Mouse (Mus musculus) left cerebral cortex, adult 6 months (tissue): ENCODE measurements around the gene Elob. TPM values are rescaled to one million over a fixed set of nuclear protein-coding genes. Genes with fewer than 3 reads are reported as not detected.

Experiments used
- long read RNA-seq, 2 experiments: library from polyadenylated mRNA; unstranded; transcript quantifications; one replicate each; pipeline ENCODE4 v2.0.0; 2019 to 2020
- polyA plus RNA-seq: library from polyadenylated mRNA; unstranded; fragments of <200 nt; fragmentation: Nextera tagmentation; gene quantifications from 2 replicates; pipeline ENCODE4 v1.2.3, GENCODE M21; 2021

The Elob gene
- 1,419 and 1,447 TPM in 2 replicates for polyA plus RNA-seq
- long read RNA-seq, experiment 1, transcript Elob-202 (3 exons, 581 nt): minor isoform, 13 of 119 reads
- long read RNA-seq, experiment 1, transcript Elob-201 (4 exons, 537 nt): major isoform, 101 of 119 reads
- long read RNA-seq, experiment 1, partial matches to known transcripts: 2 of 119 reads
- long read RNA-seq, experiment 1, other reads (novel, unspliced or antisense): 0 of 119 reads
- long read RNA-seq, experiment 2, transcript Elob-204 (4 exons, 414 nt): minor isoform, 21 of 859 reads
- long read RNA-seq, experiment 2, transcript Elob-202 (3 exons, 581 nt): minor isoform, 143 of 859 reads
- long read RNA-seq, experiment 2, transcript Elob-201 (4 exons, 537 nt): major isoform, 689 of 859 reads
- long read RNA-seq, experiment 2, partial matches to known transcripts: 2 of 859 reads
- long read RNA-seq, experiment 2, other reads (novel, unspliced or antisense): 0 of 859 reads

DNA sequence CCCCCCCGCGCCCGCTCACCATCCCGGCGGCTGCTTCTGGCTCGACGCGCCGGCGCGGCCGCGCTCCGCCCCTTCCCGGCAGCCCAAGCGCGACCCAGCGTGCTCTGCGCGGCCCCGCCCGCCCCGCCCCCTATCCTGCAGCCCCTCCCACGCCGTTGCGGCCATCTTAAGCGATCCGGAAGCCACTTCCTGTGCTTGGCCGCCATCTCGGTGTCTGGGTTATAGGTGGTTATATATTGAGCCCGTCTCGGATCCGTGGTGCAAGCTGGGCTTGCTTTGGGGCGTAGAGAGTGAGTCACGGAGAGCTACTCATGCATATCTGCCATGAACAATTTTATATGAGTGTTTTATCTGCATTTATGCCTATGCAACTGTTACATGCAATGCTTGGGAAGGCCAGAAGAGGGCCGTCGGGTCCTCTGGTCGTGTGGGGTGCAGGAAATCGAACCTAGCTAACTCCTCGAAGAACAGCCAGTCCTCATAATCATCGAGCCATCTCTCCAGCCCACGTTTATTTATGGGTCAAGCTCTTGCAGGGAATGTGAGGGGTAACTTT lies at the start of gene Elob:
Gene Elob (minus strand): TSS at position 73 of the 556 bp plus-strand sequence.

DNA sequence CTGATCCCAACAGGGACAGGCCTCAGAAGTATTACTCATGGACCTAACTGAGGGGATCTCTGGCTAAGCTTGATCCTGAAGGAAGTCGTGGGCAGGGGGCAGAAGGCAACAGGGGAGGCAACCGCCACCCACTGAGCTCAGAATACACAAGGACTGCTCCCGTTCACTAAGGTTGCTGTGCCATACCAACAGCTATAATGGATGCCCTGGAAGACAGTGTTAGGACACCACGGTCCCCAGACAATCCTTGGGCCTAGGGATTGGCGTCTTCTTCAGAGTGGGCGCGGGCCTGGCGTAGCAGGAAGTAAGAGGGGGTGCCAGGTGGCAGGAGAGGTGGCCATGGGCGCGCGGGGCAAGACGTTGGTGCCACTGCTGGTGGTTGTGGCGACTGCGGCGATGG lies 38.8 kb upstream of the Elob start, which contains the start of gene Prss21:
Gene Prss21 (plus strand): TSS at position 301 of the 400 bp plus-strand sequence.

DNA sequence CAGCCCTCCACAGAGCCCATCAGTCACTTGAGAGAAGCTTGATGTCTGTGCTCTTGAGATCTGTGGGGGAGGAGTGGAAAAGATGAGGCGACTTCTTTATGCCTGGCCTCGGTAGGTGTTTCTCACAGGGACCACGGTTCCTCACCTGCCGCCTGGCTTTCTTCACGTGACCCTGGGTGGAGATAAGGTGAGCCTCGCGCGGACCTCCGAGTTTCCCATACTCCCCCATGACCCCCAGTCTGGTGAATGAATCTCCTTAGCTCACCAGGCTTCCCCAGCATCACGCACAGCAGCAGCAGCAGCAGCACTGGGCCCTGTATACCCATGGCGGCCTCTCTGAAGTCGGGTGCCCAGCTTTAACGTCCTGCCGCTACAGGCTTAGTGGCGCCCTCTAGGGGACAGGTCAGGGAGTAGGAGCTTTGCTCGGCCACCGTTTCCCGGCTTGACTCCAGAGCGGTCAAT lies 14.9 kb upstream of the Elob start, which contains the start of the genes Prss32 and Prss41:
Gene Prss32 (plus strand): TSS at position 44 of the 462 bp plus-strand sequence.
Gene Prss41 (minus strand): TSS at position 361 of the 462 bp plus-strand sequence.

DNA sequence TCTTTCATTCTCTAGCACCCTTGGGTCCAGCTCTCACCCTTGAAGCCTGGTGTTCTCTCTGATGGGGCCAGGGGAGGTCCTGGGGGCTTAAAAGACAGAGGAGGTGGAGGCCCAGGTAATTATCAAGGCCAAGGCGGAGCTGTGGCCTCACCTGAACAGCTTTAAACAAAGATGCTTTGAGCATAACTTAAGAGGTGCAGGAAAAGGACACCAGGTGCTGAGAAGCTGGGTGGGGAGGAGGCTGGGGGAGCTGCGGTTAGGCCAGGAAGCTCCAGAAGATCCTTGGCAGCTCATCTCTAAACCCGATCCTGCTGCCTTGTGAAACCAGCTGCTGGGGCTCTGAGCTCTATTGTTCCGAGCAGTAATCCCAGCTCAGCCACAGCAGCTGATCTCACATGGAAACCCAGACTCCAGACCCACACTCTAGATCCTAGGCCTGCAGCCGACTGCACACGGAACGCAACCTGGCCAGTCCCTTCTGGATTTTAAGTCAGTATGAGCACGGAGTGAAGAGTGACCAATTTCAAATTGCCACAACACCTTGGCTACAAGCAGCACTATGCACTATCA lies 7.2 kb upstream of the Elob start, which contains the start of gene Prss33:
Gene Prss33 (minus strand): TSS at position 51 of the 570 bp plus-strand sequence.

DNA sequence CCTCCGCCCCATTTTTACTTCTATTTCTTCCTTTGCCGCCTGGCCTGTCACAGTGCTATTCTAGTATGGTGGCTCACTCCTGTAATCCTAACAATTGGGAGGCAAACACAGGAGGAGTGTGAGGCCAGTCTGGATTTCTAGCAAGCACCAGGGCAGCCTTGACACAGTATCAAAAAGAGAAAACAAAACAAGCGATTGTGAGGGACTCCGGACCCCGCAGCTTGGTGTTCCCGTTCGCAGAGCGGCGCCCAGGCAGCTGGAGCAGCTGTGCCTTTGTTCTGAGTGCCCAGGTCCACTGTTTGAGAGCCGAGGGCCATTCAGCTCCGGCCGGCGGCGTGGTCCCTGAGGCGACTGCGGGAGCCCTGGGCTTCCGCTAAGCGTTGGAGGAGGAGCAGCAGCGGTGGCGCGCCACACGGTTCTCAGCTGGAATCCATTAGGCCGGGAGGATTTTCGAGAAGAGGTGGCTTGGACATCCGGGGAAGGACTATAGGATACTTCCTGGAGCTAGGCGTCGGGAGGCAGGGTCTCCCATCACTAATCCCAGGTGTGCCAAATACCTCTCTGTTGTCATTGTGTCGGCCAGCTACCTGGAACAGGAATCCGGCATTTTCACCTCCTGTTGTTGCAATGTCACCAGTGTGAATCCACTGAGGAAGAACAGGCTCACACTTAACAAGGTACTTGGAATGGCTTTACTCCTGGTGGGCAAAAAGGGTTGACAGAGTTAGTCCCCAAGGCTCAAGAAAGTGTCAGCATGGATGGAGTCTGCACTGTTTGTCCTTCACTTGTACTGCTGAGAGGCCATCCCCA lies 38.5 kb downstream of the Elob start, which contains the start of gene Srrm2:
Gene Srrm2 (plus strand): TSS at position 264 of the 810 bp plus-strand sequence.

DNA sequence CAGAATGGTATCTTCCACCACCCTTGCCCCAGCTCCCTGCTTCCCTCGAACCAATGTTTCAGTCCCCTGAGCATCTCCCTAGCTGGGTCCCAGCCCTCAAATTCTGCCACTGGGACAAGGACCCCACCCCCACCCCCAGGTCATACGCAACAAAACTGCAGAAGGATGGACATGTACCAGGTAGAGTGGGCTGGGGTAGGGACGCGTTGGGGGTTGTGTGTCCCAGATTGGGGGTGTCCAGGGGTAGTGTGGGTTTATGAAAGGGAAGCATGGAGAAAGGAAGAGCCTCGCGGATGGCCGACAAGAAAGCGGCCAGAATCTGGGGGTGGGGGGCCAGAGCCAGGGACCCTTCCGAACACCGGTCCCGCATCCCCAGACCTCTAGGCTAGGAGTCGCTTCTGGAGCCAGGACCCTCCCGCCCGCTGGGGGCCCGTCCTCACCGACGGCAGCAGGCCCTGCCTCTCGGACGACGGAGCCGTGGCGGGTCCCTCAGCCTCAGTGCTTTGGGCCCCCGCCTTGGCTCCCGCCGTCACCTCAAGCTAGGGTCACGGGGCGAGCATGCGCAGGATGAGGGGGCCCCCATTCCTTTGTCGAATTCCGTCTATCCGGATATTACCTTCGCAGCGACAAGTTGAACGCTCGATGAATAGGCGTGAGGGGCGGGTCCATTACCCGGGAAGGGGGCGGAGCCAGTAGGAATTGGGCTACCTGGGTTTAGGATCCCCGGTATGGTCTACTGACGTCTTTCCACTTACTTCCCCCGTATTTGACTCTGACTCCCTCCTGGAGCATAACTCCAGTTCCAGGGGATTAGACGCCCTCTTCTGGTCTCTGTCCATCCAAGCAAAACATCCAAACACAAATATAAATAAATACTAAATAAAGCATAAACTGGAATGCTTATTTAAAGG lies 43.1 kb downstream of the Elob start, which contains the start of gene Flywch2:
Gene Flywch2 (minus strand): TSS at position 521 of the 911 bp plus-strand sequence.

Other genes with a start within 250 kb of the Elob start
- gene Zfp13, start 229.6 kb downstream of the Elob start, polyA plus RNA-seq: 14.4 TPM in 2 replicates
- gene Zscan10, start 228.3 kb downstream of the Elob start, polyA plus RNA-seq: 0.06 TPM in 1 of 2 replicates, not detected in the other
- gene Mmp25, start 183.9 kb downstream of the Elob start, polyA plus RNA-seq: 0.03 and 0.06 TPM in 2 replicates
- not detected in 2 replicates for gene Bicdl2, start 168.6 kb downstream of the Elob start, polyA plus RNA-seq
- 212 and 288 TPM in 2 replicates for gene Hcfc1r1, start 155.5 kb downstream of the Elob start, polyA plus RNA-seq
- gene Thoc6, start 155.3 kb downstream of the Elob start, polyA plus RNA-seq: 6.0 and 8.1 TPM in 2 replicates
- 8.0 and 11.9 TPM in 2 replicates for gene Tnfrsf12a, start 151.7 kb downstream of the Elob start, polyA plus RNA-seq
- gene Cldn6, start 149.9 kb downstream of the Elob start, polyA plus RNA-seq: not detected in 2 replicates
- not detected in 2 replicates for gene Cldn9, start 145.1 kb downstream of the Elob start, polyA plus RNA-seq
- not detected in 2 replicates for gene 1520401A03Rik, start 106.4 kb downstream of the Elob start, polyA plus RNA-seq
- 1.8 and 4.4 TPM in 2 replicates for gene Pkmyt1, start 102.8 kb downstream of the Elob start, polyA plus RNA-seq
- gene Paqr4, start 88.3 kb downstream of the Elob start, polyA plus RNA-seq: 121 and 122 TPM in 2 replicates
- gene Kremen2, start 83.3 kb downstream of the Elob start, polyA plus RNA-seq: 1.5 and 2.2 TPM in 2 replicates
- gene Flywch1, start 57.5 kb downstream of the Elob start, polyA plus RNA-seq: 294 and 331 TPM in 2 replicates
- 28.8 and 29.4 TPM in 2 replicates for gene Flywch2, start 43.1 kb downstream of the Elob start, polyA plus RNA-seq
- 120 and 290 TPM in 2 replicates for gene Srrm2, start 38.6 kb downstream of the Elob start, polyA plus RNA-seq
- gene Prss33, start 6.9 kb upstream of the Elob start, polyA plus RNA-seq: not detected in 2 replicates
- gene Prss32, start 14.7 kb upstream of the Elob start, polyA plus RNA-seq: not detected in 2 replicates
- gene Prss41, start 15.0 kb upstream of the Elob start, polyA plus RNA-seq: 0.11 and 0.18 TPM in 2 replicates
- gene Prss21, start 38.9 kb upstream of the Elob start, polyA plus RNA-seq: not detected in 2 replicates
- gene Dcpp1, start 51.7 kb upstream of the Elob start, polyA plus RNA-seq: not detected in 2 replicates
- not detected in 2 replicates for gene Dcpp2, start 51.7 kb upstream of the Elob start, polyA plus RNA-seq
- not detected in 2 replicates for gene Dcpp3, start 88.3 kb upstream of the Elob start, polyA plus RNA-seq
- gene Sbp, start 112.5 kb upstream of the Elob start, polyA plus RNA-seq: not detected in 2 replicates
- gene Sbpl, start 126.1 kb upstream of the Elob start, polyA plus RNA-seq: not detected in 2 replicates
- gene Prss30, start 151.4 kb upstream of the Elob start, polyA plus RNA-seq: 0.21 and 0.48 TPM in 2 replicates
- gene Prss22, start 169.0 kb upstream of the Elob start, polyA plus RNA-seq: 3.7 and 5.0 TPM in 2 replicates
- not detected in 2 replicates for gene Prss27, start 209.0 kb upstream of the Elob start, polyA plus RNA-seq
- gene Kctd5, start 244.3 kb upstream of the Elob start, polyA plus RNA-seq: 22.2 and 27.3 TPM in 2 replicates